Mouse (Mus musculus) Patski (cell line): ENCODE measurements around the gene Cc2d1b. TPM values are rescaled to one million over a fixed set of nuclear protein-coding genes. Genes with fewer than 3 reads are reported as not detected.

Experiments used
- ATAC-seq: fragments of 100-300 bp; one replicate; pipeline ENCODE4 v1.8.0; 2021
- CTCF ChIA-PET: fragments of 350-600 bp; sonication (Branson Sonifier 250); formaldehyde crosslinking; loops from one replicate; lab custom pipeline; 2022; ENCODE audit warnings: inconsistent platforms; lab: Charles Lee
- POLR2A ChIA-PET: fragments of 350-600 bp; sonication (Branson Sonifier 250); formaldehyde crosslinking; loops from one replicate; lab custom pipeline; 2022; ENCODE audit warnings: antibody characterized with exemption, inconsistent platforms; lab: Charles Lee
- DNase-seq: peaks from one replicate; pipeline ENCODE4 v3.0.0-alpha.2; 2011; ENCODE audit warnings: low read depth, low spot score
- H3K27me3 ChIP-seq: fragments of 371-371 bp; one replicate; pipeline ENCODE4 v1.5.1; 2021
- CTCF ChIP-seq: fragments of 100-300 bp; IDR thresholded peaks from one replicate; pipeline ENCODE4 v1.5.1; 2021
- in situ Hi-C: fragments of 300-500 bp; cut with MboI; formaldehyde crosslinking; loops from 3 replicates; pipeline ENCODE4 v1.11.1; 2018; ENCODE audit warnings: low pct_unique_long_range_greater_than_20kb, mixed read lengths
- polyA plus RNA-seq: library from polyadenylated mRNA; unstranded; gene quantifications from one replicate; pipeline ENCODE4 v1.2.3, GENCODE M21; 2021

Gene Cc2d1b
- polyA plus RNA-seq, 1 experiment from 2014 or later = 47.3 TPM

DNA sequence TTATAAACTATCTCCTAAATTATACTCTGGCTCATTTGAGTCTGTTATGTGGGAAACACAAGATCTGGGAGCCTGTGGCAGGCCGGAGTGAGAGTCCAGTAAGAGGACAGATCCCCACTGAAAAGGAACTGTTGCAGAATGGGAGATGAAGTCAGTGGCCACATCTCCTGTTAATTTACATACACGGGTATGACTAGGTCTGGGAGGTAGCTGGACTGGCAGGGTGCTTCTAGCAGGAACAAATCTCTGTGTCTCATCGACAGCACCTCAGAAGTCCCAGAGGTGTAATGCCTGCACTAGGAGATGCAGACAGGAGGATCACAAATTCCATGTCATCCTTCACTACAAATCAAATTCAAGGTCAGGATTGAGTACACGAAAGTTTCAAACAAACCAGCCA lies 1.2 kb upstream of the Cc2d1b start:
- no peak for DNase-seq
- H3K27me3 ChIP-seq = no peaks in the 10 kb centered on the region
- no peak for ATAC-seq
- no peak for TF ChIP-seq CTCF
- ChIA-PET POLR2A (no interaction called here), CTCF (no interaction called here)
- in situ Hi-C loops = no loop called here

DNA sequence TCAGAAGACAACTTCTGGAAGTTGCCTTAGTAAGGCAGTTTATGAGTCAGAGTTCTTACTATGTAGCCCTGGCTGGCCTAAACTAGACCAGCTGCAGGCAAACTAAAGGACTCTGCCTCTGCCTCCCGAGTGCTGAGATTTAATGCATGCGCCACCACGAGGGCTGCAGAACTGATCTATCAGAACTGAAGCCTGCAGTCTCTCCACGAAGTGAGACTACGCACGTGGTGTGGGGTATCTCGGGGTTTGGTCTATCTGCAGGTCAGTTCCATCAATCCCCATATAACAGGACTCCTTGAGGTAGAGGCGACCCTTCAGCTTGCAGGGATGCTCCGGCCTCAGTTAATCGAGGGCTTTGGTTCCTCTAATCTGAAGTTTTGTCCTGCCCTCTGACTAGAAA lies 575 bp upstream of the Cc2d1b start:
- ChIA-PET CTCF (interaction anchor here (0.9 kb wide), 1 partner anchor 11 kb away, joined by 3 read pairs; no protein-coding TSS in a partner anchor), POLR2A (interaction anchor here (1.6 kb wide), 1 partner anchor 11 kb away, joined by 4 read pairs; no protein-coding TSS in a partner anchor)
- no peak for TF ChIP-seq CTCF
- no peaks in the 10 kb centered on the region for H3K27me3 ChIP-seq
- DNase-seq (no peak), ATAC-seq (no peak)
- in situ Hi-C loops = no loop called here

DNA sequence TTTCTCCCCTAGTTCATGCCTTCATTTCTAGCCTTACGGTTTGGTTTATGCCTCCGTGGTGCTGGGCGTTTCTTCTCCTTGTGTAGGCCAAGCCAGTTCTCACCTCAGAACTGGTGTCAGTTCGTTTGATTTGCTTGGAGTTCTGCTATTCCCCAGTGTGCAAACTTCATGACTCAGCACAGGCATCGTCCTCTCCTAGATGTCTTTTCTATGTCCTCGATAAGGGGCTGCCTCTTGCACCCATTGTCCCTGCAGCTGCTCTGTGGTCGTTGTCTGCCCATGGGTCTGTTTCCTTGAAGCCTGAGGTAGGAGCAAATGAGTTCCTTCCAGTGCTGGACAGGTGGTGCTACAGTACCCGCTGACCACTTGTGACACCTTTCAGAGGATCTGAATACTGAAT lies 796 bp downstream of the Cc2d1b start:
- no peak for DNase-seq
- in situ Hi-C loops = no loop called here
- H3K27me3 ChIP-seq = no peaks in the 10 kb centered on the region
- no peak for ATAC-seq
- CTCF ChIA-PET = no interaction called here
- TF ChIP-seq CTCF = no peak
- POLR2A ChIA-PET = interaction anchor here (1.6 kb wide), 1 partner anchor 9 kb away, joined by 4 read pairs; no protein-coding TSS in a partner anchor

DNA sequence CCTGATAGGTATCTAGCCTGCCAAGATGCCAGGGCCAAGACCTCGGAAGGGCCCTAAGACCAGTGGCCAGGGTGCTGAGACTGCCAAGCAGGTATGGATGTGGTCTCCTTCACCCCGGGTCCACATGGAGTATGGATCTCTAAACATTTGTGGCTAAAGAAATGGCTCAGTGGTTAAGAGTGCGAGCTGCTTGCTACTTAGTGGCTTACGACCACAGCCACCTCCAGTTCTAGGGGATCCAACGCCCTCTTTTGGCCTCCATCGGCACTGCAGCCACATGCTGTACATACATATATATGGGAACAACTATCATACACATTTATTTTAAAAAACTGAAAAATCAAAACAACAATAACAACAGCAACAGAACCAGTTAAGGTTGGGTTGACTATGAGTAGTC lies 1.8 kb downstream of the Cc2d1b start:
- ChIA-PET POLR2A (no interaction called here), CTCF (interaction anchor here (1.5 kb wide), 1 partner anchor 9 kb away, joined by 3 read pairs; no protein-coding TSS in a partner anchor)
- in situ Hi-C loops = no loop called here
- DNase-seq (no peak), ATAC-seq (no peak)
- H3K27me3 ChIP-seq = no peaks in the 10 kb centered on the region
- no peak for TF ChIP-seq CTCF

DNA sequence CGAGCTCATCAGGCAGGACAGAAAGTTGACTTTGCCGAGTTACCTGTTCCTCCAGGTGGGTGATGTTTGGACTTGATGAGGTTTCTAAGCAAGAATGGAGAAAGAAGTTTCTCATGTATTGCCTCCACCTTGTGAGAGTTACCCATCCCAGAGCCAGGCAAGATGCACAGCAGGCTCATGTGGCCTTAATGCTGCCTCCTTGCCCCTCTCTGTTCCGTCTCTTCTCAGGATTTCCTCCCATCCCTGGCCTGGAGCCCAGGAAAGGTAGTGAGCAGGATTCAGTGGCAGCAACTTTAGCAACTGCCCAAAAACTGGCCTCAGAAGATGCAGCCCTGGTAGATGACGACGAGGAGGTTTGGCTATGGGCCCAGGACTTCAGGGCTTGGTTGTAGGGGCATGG lies 7.3 kb downstream of the Cc2d1b start:
- in situ Hi-C loops = no loop called here
- POLR2A ChIA-PET = no interaction called here
- DNase-seq (no peak), ATAC-seq (no peak)
- CTCF ChIA-PET = no interaction called here
- TF ChIP-seq CTCF = no peak
- no peaks in the 10 kb centered on the region for H3K27me3 ChIP-seq

DNA sequence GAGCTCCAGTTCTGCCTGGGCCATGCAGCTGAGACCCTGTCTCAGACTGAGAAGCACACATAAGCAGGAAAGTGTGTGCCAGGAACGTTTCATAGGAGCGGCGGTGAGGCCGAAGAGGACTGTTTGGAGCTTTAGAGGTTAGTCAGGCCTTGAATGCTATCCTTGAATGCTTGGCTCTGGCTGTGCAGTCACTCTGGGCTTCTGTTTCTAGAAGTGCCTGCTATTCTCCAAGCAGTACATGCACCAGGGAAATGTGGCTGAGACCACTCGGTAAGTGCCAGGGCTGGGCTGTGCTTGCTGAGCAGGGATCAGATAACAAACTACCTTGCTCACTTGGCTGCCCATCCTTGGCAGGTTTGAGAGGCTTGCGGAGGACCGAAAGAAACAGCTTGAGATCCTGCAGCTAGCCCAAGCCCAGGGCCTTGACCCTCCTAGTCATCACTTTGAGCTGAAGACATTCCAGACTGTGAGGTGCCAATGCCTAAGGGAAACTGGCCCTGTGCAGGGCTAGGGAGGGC lies 9.7 kb downstream of the Cc2d1b start:
- no peak for DNase-seq
- ChIA-PET POLR2A (interaction anchor here (1.4 kb wide), 1 partner anchor 9 kb away, joined by 4 read pairs; the partner anchor contains the start of gene Cc2d1b), CTCF (interaction anchor here (1.0 kb wide), 1 partner anchor 10 kb away, joined by 3 read pairs; the partner anchor contains the start of gene Cc2d1b)
- ATAC-seq = no peak
- in situ Hi-C loops = no loop called here
- H3K27me3 ChIP-seq = no peaks in the 10 kb centered on the region
- no peak for TF ChIP-seq CTCF

DNA sequence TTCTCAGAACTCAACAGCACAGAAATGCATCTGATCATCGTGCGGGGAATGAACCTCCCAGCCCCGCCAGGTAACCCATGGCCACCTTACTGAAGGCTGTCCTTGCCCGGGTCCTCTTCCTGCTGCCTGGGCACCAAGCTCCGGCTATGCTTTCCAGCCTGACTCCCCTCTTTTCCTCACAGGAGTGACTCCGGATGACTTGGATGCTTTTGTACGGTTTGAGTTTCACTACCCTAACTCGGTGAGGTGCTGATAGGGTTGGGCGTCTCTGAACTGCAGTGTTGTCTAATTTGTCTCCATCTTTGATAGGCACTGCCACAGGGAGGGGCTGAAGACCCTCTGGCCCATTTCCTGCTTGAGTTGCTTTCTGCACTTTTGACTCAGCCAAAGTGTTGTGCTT lies 10.4 kb downstream of the Cc2d1b start:
- DNase-seq (no peak), ATAC-seq (no peak)
- ChIA-PET POLR2A (interaction anchor here (0.9 to 1.4 kb wide), 2 partner anchors 10 to 281 kb away, joined by 3 to 4 read pairs; partner anchors contain the start of gene Cc2d1b), CTCF (interaction anchor here (1.0 kb wide), 1 partner anchor 10 kb away, joined by 3 read pairs; the partner anchor contains the start of gene Cc2d1b)
- TF ChIP-seq CTCF = no peak
- H3K27me3 ChIP-seq = no peaks in the 10 kb centered on the region
- in situ Hi-C loops = no loop called here

DNA sequence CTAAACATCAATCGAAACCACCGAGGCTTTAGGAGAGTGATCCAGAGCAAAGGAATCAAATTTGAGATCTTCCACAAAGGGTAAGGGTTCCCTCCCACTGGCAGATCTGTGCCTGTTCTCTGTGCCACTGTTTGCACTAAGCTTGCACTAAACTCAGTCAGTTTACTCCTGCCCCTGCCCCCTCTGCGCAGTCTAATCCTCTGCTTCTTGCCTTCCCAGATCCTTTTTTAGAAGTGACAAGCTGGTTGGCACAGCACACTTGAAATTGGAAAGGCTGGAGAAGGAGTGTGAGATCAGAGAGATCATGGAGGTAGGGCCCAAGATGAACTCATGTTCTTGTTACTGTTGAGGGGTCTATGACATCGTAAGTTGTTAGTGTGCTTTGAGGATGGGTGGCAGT lies 11.9 kb downstream of the Cc2d1b start:
- H3K27me3 ChIP-seq = no peaks in the 10 kb centered on the region
- no peak for ATAC-seq
- TF ChIP-seq CTCF = no peak
- no peak for DNase-seq
- ChIA-PET POLR2A (no interaction called here), CTCF (no interaction called here)
- in situ Hi-C loops = no loop called here

DNA sequence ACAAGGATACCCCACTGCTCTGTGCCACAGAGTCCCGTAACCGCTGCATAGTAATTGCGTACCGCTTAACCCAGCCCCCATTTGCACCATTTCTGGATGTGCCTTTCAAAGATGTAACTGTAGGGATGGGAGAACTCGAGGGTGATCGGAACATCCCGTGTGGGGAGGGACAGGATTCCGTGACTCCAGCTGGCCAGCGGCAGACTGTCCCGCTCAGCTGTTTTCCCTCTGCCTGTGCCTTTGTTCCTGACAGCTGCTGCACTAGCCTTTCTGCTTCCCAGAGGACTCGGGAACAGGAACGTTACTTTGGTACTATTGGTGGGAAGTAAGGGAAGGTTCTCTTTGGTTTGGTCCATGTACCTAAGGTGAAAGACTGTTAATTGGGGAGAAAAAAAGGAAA lies 14.0 kb downstream of the Cc2d1b start:
- POLR2A ChIA-PET = no interaction called here
- in situ Hi-C loops = no loop called here
- CTCF ChIA-PET = no interaction called here

DNA sequence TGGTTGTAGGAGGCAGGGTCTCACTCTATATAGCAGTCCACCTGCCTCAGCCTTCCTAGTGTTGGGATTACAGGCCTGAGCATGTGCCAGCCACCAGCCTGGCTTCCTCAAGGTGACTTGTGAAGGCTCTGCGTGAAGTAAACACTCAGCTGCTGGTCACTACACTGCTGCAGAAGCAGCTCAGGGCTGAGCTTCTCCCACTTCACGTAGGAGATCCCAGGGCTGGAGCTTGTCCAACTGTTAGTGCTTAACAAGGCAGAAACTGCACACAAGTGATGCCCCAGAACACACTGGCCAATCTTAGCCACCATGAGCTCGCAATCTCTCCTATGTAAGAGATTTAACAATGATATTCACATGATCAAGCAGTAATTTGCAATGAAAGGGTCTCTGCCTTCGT lies 15.0 kb downstream of the Cc2d1b start:
- ATAC-seq = no peak
- no peak for TF ChIP-seq CTCF
- H3K27me3 ChIP-seq = no peaks in the 10 kb centered on the region
- CTCF ChIA-PET = no interaction called here
- in situ Hi-C loops = no loop called here
- POLR2A ChIA-PET = no interaction called here
- DNase-seq = no peak

More for the DNA sequence above, 14.0 kb downstream of the Cc2d1b start:
- H3K27me3 ChIP-seq = no peaks in the 10 kb centered on the region
- TF ChIP-seq CTCF = no peak
- no peak for ATAC-seq
- DNase-seq = no peak

DNA sequence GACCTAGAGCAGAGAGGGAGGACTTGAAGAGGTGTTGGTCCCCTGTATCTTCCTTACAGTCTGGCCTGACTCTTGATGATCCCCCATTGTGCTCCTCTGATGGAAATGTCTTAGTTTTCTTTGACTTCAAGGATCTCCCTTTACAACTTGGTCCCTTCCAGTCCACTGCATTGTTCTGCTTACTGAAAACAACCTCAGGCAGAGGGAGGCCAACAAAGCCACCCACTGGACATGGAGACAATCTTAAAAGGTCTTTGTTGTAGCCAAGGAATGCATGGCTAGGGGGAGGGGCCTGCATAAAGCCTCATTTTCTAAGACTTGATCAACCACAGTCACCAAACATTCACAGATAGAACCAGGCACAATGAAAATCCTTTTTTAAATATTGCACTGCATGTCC lies 15.4 kb downstream of the Cc2d1b start:
- no peak for DNase-seq
- in situ Hi-C loops = no loop called here
- POLR2A ChIA-PET = no interaction called here
- ATAC-seq = no peak
- no peak for TF ChIP-seq CTCF
- CTCF ChIA-PET = no interaction called here
- no peaks in the 10 kb centered on the region for H3K27me3 ChIP-seq

DNA sequence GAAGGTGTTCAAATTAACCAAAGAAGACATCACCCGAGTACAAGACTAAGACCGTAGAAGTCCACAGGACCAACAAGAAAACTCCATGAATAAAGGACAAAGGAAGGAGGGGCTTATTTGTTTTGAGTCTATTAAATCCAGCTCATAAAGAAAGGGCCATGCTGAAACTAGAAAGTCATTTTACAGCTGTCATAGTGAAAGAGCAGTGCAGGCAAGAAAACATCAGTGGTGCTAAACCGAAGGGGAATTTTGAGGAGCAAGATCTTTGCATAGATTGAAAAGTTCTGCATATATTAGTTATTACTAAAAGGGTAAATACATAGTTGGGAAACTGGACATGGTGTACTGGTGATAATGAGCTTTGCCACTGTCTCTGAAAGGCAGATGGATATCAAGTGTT lies 18.0 kb downstream of the Cc2d1b start:
- POLR2A ChIA-PET = no interaction called here
- no peaks in the 10 kb centered on the region for H3K27me3 ChIP-seq
- DNase-seq (no peak), ATAC-seq (no peak)
- CTCF ChIA-PET = interaction anchor here (1.2 kb wide), 1 partner anchor 27 kb away, joined by 3 read pairs; no protein-coding TSS in a partner anchor
- in situ Hi-C loops = no loop called here
- TF ChIP-seq CTCF = no peak
